Mouse (Mus musculus) thymus, postnatal 36 days (tissue): Measurements from ENCODE around the gene Pygm.

ENCODE experiments used
- DNase-seq, 2 experiments: peaks; one replicate each; pipeline ENCODE4 v3.0.0; 2022; ENCODE audit warnings: mixed read lengths in 2 of 2

Pygm gene

GRCm38 (mm10) chr19:6388006-6388405 lies 3.8 kb downstream of the Pygm start:
- no peak for DNase-seq

DNA sequence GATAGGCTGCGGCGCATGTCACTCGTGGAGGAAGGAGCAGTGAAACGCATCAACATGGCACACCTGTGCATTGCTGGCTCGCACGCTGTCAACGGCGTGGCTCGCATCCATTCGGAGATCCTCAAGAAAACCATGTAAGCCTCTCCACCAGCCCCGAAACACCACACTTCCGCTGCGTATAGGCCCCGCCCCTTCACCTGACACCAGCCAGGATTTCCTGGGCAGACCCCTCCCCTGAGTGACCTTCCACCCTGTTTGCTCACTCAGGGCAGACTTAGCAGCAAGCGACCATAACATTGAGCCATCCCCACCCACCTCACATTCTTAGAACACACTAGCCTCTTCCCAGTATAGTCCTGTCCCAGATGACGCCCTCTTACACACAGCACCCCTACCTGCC lies 5.6 kb downstream of the Pygm start:
- peak; percentile 65 to 80 for DNase-seq

- DNase-seq = no peak
Observed at GRCm38 (mm10) chr19:6390251-6390650, 6.1 kb downstream of the Pygm start.

GRCm38 (mm10) chr19:6392743-6393393 lies 8.7 kb downstream of the Pygm start:
- DNase-seq = peak in 1 of 2 experiments; percentile 35

- no peak for DNase-seq
Observed at GRCm38 (mm10) chr19:6393637-6394036, 9.4 kb downstream of the Pygm start.

GRCm38 (mm10) chr19:6396237-6396636 lies 12.0 kb downstream of the Pygm start:
- DNase-seq = no peak

GRCm38 (mm10) chr19:6397582-6398249 lies 13.5 kb downstream of the Pygm start:
- peak in 1 of 2 experiments; percentile 55 for DNase-seq

DNA sequence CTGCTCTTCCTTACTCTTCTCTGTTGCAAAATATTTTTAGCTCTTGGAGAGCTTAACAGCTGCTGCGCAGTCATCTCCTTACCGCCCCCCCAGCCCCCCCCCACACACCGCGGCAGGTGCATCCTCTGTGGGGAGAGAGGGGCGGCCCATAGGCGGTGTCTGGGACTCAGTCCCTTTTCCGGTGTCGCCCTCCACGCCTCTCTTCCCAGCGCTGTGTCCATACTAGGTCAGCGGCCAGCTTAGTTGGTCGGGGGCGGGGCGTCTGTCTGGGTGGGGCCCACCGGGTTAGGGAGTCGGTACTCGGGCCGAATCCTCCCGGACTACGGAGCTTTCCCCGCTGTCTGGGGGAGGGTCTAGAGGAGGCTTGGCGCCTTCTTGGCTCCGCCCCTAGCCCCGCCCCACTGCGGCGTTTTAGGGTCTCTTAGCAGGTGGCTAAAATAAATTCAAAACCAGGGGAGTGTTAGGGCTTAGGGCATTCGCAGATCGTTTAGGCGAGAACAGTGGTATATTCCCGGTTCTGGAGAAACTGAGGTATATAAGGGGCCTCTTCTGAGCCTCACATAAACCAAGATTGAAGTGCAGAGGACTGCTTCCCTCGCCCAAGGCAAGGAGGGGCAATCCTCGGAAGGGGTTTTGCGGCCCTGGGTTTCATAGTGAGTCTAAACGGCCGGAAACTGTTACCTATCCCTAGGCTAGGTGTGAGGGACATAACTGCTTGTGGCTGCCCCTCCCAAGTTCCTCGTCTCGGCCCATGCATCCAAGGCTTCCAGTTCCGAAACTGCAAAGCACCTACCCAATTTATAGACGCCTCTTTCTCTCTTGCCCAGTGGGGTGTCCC lies 14.5 kb downstream of the Pygm start:
- DNase-seq = peak; percentile 94 to 95

- peak; percentile 97 to 99 for DNase-seq
Observed at GRCm38 (mm10) chr19:6399285-6400095, 15.3 kb downstream of the Pygm start, which contains the start of gene Rasgrp2. Gene Rasgrp2, plus strand, starts transcription at chr19:6399340.

DNA sequence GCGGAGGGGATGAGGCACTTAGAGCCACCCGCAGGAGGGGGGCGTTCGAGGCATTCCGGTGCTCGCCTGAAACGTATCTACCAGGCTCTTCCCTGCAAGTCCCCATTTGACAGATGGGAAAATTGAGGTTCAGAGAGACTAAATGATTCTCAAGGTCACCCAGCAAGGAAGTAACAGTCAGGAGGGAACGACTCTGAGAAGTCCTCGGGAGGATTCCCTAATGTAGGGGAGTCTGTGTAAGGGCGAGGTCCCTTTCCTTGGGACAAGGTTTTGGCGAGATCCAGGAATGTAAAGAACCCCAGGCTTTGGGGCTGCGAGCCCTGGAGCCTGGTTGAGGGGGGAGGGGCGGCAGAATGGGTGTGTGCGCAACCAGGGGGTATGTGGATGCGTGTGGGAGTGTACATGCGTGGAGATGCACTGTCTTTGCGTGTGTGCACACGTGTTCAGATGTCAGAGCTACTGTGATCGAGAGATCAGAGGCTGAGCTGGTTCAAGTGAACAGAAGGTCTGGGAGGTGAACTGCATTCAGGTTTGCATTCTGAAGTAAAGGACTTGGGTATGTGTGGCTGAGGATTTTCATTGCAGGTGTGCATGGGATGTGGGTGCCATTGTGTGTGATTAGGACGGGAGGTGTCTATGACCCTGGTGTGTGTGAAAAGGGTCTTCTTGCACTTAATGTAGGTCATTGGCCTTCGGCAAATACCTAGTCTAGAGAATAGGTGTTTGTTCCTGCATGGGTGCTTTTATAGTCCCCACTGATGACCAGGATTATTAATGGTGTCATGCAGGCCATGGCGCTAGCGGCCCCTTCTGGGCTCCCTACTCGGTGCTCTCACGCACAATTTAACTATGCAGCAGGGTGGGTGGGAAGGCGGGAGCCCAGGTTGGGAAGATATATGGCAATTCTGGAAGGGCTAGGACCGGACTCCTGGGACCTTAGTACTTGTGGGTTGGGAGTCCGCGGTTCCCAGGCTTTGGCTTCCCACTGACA lies 16.2 kb downstream of the Pygm start:
- DNase-seq = peak; percentile 66 to 78

GRCm38 (mm10) chr19:6401131-6401815 lies 17.1 kb downstream of the Pygm start:
- DNase-seq = peak; percentile 89 to 92

DNA sequence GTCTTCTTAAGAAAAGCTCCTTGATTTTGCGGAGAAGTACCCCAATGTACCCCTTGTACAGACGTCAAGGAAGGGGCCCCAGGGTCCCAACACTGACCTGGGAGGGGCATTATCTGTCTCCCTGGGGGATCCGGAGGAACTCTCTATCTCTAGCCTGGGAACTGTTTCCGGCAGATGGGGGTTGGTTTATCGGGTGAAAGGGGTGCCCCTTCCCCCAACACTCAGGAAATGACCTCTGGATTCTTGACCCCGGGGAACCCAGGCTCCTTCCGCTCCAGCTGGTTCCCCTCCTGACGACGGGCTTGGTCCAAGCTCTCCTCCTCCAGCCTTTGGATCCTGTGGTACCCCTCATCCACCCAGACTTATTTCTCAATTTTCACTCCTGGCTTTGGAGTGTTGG lies 17.8 kb downstream of the Pygm start:
- DNase-seq = no peak

DNA sequence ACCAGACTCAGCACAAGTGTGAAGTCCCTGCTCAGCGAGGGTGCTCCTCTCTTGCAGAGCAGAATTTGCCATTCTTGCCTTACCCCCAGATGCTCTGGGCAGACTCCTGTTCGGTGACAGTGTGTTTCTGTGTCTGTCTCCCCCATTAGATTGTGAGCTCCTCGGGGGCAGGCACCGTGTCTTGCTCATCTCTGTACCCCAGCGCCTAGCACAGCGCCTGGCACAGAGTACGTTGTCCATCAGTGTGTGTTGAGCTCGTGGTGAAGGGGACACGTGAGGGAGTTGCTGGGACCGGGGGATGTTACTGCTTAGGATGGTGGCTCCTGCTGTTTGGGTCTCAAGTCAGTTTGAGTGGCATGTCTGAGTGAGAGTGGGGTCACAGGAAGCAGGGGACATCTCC lies 19.7 kb downstream of the Pygm start:
- no peak for DNase-seq

DNA sequence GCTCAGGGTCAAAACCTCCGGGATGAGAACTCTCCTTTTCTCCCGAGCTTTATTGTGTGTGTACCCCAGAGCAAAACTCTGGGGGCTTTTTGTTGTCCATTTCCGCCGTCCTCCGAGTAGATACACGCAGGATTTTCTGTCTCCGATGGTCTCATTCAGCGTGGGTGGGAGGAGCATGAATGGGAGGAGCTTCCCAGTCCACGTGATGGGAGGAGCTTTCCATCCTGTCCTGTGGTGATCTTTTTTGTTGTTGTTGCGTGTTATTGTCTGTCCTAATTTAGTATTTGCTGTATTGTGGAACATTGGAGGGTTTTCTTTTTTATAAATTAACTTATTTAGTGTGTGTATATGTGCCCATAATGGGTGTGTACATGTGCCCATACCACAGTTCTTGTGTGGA lies 21.2 kb downstream of the Pygm start:
- DNase-seq = no peak

DNA sequence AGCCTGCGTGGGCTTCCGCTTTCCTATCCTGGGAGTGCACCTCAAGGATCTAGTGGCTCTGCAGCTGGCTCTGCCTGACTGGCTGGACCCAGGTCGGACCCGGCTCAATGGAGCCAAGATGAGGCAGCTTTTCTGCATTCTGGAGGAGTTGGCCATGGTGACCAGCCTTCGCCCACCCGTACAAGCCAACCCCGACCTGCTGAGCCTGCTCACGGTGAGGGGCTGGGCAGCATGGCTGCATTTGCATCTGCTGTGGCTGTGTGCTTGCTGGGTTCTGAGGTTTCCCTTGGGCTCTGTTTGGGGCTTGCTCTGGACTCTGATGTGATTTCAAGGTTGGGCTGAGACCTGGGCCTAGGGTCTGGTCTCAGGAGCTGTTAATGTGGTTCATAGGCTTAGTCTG lies 22.9 kb downstream of the Pygm start:
- DNase-seq = no peak

DNA sequence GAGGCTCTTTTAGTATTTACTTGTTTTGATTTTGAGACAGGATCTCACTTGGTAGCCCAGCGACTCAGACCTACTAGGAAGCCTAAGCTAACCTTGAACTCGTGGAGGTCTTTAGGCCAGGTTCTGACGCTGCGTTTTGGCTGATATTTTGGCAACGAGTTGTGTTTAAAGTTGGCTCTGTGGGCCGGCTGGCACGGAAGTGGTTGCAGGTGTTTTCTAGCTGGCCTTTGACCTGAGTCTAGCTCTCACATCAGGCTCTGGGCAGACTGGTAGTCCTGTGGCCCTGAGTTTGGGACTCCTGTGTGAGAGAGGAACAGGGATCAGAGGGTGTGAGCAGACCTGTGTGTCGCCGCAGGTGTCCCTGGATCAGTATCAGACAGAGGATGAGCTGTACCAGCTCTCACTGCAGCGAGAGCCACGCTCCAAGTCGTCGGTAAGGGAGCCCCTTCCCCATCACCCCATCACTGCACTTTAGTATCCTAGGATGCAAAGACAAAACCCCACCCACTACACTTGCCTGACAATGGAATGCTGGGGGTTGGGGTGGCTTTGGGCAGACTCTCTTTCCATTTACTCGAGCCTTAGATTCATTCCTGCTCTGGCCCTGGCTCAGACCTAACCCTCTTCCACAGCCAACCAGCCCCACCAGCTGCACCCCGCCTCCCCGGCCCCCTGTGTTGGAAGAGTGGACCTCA lies 23.8 kb downstream of the Pygm start:
- DNase-seq = no peak

DNA sequence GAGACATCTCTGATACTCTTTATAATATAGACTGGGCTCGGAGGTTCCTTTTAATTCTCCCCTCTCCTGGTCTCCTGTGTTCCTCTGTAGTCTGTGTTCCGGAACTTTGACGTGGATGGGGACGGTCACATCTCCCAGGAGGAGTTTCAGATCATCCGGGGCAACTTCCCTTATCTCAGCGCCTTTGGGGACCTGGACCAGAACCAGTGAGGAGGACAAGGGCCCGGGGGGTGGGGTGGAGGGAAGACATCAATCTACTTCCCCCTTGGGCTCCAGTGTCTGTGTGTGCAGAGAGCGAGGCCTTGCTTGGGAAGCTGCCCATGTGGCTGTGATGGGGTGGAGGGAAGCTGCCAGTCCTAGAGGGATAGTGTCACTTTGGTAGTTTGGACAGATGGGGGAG lies 24.6 kb downstream of the Pygm start:
- DNase-seq = no peak

DNA sequence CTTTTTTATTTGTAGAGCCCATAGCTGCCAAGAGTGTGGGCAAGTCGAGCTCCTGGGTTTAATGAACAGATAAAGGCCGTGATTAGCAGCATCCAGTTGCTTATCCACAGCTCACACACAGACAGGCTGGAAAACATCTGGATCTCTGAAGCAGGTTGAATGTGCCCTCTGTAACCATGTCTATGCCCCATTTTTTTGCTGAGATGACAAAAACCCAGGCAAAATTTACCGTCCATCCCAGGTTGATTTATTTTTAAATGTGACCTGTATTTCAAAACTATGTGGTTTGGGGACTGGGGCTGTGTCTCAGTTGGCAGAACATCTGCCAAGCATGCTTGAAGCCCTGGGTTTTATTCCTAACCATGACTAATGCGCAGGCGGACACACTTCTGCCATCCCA lies 25.0 kb downstream of the Pygm start:
- no peak for DNase-seq

DNA sequence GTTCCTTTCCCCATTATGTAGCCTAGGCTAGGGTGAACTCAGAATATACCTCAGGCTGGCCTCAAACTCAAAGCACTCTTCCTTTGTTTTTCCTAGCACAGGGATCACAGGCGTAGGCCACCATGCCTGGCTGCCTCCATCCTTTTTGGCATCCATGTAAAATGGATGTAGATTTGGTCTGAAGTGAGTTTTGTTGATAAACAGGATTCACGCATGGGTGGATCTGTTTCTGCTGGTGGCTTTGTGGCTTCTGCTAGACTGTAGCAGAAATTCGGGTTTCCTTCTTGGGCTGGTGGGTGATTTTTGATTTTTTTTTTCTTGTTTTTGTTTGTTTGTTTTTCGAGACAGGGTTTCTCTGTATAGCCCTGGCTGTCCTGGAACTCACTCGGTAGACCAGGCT lies 25.7 kb downstream of the Pygm start:
- no peak for DNase-seq

DNA sequence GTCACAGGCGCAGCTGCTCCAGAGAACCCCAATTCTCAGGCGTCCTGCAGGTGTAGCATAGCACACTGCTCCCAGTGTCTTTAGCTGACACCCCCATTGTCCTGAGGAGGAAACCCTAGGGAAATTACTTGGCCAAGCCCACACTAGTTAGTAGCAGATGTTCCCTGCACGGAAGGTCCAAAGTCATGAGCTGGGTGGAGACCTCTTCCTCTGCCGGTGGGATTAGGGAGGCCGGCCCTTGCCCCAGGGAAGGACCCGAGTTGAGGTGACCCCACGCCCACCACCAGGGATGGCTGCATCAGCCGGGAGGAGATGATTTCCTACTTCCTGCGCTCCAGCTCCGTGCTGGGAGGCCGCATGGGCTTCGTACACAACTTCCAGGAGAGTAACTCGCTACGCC lies 28.6 kb downstream of the Pygm start:
- DNase-seq = no peak
